Mouse (Mus musculus) T-cell, adult 66 days (primary cell): ENCODE results near the gene BC100530. TPM values are rescaled to one million over a fixed set of nuclear protein-coding genes. Genes with fewer than 3 reads are reported as not detected.

ENCODE experiments used
- total RNA-seq, 2 experiments: library from RNA; stranded (reverse); gene quantifications; 3 replicates in 1 of 2; 4 replicates in 1 of 2; pipeline ENCODE4 v1.2.4; 2023

Gene BC100530
- total RNA-seq, result not detected

DNA sequence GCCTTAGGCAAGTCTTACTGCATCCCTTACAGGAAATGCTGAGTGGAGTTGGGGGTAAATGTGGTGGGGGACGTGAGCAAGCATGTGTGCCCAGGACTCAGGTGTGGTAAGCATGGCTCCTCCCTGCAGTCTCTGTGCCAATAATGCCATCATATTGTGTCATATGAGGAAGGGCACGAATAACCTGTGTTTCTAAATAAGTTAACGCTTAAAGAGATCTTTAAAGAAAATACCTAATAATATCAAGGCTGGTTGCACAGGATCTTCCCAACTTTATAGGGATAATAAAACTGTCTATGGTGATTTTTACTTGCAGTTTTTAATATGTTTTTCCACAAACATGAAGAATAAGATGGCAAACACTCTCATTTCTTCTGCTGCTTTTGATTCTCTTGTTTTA, at the start of gene BC100530:
TSS of gene BC100530 (minus strand) at position 101 of the 400 bp plus-strand sequence.

DNA sequence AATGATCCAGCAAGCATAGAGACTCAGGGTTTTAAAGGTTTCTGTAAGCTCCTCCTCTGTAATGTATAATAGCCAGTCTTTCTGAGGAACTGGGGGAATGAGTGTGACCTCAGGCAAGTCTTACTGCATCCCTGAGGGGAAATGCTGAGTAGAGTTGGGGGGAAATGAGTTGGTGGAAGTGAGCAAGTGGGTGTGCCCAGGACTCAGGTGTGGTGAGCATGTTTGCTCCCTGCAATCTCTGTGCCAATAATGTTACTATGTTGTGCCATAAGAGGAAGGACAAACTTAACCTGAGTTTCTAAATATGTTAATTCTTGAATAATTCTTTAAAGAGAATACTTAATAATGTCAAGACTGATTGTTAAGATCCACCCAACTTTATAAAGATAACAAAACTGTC, 40.8 kb upstream of the BC100530 start, which contains the start of gene Stfa2:
TSS of gene Stfa2 (minus strand) at position 101 of the 400 bp plus-strand sequence.

DNA sequence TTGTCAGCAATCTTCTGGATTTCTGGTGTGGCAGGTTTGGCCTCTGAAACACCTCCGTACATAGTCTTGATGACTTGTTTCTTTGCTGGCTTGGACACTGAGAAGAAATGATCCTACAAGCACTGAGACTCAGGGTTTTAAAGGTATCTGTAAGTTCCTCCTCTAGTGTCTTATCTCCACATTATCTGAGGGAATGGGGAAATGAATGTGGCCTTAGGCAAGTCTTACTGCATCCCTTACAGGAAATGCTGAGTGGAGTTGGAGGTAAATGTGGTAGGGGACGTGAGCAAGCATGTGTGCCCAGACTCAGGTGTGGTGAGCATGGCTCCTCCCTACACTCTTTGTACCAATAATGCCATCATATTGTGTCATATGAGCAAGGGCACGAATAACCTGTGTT, 33.3 kb downstream of the BC100530 start, which contains the start of gene BC117090:
TSS of gene BC117090 (minus strand) at position 101 of the 400 bp plus-strand sequence.

Other genes with a start within 250 kb of the BC100530 start
- not detected for gene Csta1, start 236.5 kb downstream of the BC100530 start, total RNA-seq
- gene Stfa2l1, start 210.9 kb downstream of the BC100530 start, total RNA-seq, result not detected
- gene Gm5483, start 183.5 kb downstream of the BC100530 start, total RNA-seq, result not detected
- not detected for gene Gm5416, start 157.3 kb downstream of the BC100530 start, total RNA-seq
- not detected for gene 2010005H15Rik, start 146.3 kb downstream of the BC100530 start, total RNA-seq
- not detected for gene Stfa1, start 90.8 kb downstream of the BC100530 start, total RNA-seq
- gene BC117090, start 33.4 kb downstream of the BC100530 start, total RNA-seq, result not detected
- gene Stfa2, start 40.7 kb upstream of the BC100530 start, total RNA-seq, result not detected
- 1 to 10 TPM in 1 of 2 experiments, not detected in 1; 2.2 TPM for gene Stfa3, start 87.6 kb upstream of the BC100530 start, total RNA-seq
- gene Casr, start 194.4 kb upstream of the BC100530 start, total RNA-seq, result not detected